Mouse (Mus musculus): ENCODE data around the gene Ankle1. TPM values are rescaled to one million over a fixed set of nuclear protein-coding genes. Genes with fewer than 3 reads are reported as not detected.
"Not testable (repeated sequence)": the region's sequence is repeated elsewhere in the genome, so short reads cannot be mapped to it uniquely, and the experiment has no call there.

Gene Ankle1
- polyA plus RNA-seq, 1 experiment, result 1.8 TPM

DNA sequence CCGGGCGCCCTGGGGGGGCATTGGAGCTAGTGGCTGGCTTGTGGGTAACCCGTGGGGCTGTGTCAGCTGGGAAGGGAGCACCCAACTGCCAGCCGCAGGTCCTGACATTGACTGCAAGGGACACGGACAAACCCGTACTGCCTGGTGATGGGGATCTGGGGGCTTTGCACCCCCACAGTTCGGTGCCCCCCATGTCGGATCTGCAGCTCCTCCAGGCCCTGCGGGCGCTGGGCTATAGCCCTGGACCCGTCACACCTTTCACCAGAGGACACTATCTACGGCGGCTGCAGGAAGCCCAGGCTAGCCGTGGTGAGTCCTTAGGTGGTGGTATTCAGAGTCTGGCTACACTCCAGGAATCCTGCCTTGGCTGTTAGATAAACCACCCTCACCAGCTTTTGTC is 1.6 kb downstream of the Ankle1 start:
- no peak for DNase-seq (ENCODE audit: low read depth)

DNA sequence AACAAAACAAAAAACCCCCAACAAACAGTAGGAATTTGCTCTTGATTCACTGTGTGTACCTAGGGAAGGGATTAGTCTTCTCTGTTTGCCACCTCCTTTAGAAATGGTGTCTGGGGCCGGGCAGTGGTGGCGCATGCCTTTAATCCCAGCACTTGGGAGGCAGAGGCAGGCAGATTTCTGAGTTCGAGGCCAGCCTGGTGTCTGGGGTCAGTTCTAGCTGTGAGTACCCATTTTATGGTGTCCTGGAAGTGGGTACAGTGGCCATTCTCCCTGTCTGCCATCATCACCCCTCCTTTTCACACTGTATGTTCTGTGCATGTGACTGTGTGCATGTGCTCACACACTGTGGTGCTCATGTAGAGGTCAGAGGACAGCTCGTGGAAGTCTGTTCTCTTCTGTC is 2.4 kb downstream of the Ankle1 start:
- DNase-seq (ENCODE audit: low read depth), result no peak

DNA sequence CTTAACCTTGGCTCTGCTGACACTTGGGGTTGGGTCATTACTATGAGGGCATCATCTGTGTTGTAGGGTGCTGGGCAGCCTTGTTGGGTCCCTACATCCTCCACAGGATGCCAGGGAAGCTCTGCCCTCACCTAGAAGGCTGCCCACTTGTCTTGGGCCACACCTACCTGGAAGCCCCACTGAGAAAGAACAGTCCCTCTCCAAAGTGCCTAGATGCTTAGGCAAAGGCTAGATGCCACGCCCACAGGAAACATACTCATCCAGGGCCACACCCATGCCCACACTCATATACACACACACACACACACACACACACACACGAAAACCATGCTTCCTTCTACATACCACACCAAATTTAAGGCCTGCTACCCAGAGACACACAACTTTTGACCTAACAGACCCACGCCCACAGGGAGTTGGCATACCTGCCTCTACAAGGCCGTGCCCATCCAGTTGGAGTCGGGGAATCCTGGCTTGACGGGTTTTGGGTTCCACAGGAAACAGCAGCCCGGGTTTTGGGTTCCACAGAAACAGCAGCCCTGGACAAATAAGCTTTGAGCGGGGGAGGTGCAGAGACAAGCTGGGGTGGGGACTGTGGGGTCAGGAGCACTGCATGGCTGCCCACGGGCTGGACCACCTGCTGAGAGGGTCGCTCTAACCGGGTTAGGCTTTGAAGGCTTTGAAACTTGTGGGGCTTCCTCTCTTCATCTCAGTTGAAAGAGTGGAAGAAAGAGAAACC is 5.9 kb downstream of the Ankle1 start:
- no peak for DNase-seq (ENCODE audit: low read depth)

DNA sequence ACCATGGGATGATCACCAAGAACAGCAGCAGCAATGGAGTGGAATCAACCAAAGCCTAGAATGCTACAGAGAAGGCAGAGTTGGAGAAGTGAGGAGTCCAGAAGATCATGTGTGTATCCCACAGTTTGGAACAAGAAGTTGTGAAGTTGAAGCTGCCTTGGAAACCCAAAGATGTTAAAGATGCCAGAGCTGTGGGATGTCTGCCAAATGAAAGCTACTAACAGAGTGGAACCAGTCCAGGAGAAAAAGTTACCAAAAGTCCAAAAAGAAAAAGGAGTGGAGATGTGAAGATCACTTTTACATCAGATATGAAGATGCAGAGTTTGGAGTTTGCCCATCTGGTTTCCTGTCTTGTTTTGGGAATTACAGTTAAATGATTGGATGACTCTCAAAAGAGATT is 16.3 kb downstream of the Ankle1 start:
- DNase-seq (ENCODE audit: low read depth), result no peak

- DNase-seq (ENCODE audit: low read depth), result not testable (repeated sequence)
Measured at GRCm38 (mm10) chr8:71432935-71433334, 27.1 kb downstream of the Ankle1 start.

- DNase-seq (ENCODE audit: low read depth), result no peak
Measured at GRCm38 (mm10) chr8:71437041-71437440, 31.2 kb downstream of the Ankle1 start.

DNA sequence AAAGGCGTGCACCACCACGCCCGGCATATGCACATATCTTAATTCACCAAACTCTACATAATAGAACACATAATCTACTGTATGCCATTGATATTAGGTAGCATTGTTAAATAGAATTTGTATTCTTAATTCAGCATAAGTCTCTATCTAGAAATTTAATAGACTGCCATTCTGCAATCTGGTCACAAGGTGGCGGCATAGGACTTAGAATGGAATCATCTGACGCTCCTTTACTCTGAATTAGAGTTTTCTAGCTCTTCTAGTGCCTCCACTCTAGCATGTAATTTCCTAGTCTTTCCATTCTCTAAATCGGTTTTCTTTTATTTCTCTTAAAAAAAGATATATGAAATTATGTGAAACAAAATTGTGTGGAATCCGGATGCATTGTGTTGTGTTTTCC is 35.6 kb downstream of the Ankle1 start:
- DNase-seq (ENCODE audit: low read depth), result no peak

DNA sequence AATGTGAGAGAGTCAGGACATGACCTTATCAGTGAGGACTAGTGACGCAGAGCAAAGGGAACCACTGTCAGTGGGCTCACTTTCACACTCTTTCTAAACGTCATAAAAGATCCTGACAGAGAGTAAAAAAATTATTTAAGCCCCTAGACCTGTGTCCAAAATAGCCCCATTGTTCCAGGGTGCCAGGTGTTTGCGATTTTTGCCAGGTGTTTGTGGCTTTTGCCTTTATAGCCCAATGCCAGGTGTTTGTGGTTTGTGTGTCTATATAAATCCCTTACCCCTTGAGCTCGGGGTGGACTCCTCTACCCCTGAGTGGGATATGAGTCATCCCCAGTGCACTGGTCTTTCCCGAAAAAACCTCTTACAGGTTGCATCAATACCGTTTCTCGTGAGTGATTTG is 39.3 kb downstream of the Ankle1 start:
- no peak for DNase-seq (ENCODE audit: low read depth)

- no peak for DNase-seq (ENCODE audit: low read depth)
Measured at GRCm38 (mm10) chr8:71451337-71451736, 45.5 kb downstream of the Ankle1 start.

DNA sequence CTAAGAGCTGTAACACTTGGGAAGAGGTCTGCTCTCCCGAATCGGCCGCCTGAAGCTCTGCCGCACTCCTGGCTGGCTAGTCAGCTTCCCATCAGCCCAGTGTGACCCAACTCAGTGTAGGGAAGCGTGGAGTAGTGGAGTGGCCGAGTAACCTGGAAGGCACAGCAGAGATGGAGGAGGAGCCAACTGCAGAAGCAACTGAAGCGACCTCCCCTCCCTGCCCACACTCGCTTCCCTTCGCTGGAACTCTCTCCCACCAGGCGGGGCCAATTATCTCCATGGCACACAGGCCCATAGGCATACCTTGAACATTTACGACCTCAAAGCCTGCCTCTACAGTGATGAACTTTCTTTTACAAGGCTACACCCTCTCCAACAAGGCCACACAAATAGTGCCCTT is 46.0 kb downstream of the Ankle1 start:
- DNase-seq (ENCODE audit: low read depth), result no peak

DNA sequence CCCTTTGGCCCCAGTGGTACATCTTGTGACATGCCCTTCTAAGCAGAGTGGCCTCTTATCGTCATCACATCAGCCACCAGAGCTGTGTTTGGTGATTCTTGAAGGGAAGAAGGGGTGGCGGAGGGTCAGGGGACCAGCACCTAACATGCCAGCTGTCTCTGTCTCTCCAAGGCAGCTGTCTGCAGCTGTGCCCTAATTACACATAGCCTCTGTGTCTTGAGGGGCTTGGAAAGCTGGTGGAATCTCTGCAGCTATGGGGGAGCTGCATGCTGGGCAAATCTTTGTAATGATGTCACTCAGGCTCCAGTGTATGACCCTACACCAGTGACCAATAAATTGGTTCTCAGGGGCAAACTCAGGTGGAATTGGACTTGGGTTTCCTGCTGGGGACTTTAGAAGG is 46.9 kb downstream of the Ankle1 start:
- DNase-seq (ENCODE audit: low read depth), result no peak

DNA sequence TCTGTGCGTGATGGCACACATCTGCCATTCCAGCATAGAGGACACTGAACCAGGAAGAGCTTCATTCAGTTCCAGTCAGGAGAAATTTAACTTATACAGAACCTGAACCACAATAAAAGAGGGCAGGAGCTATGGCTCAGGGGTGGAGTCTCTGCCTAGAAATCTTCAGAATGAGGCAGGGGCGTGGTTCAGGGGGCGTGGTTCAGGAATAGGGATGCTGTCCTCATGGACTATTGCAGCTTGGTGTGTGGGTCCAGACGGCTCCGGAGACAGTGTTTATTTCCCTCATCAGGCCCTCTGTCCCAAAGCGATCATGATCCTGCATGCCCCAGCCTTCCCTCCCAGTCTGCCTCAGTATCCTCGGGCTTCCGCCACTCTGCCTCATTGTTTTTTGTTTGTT is 48.9 kb downstream of the Ankle1 start:
- DNase-seq (ENCODE audit: low read depth), result no peak

GRCm38 (mm10) chr8:71456906-71457305 is 51.1 kb downstream of the Ankle1 start:
- DNase-seq (ENCODE audit: low read depth), result no peak

DNA sequence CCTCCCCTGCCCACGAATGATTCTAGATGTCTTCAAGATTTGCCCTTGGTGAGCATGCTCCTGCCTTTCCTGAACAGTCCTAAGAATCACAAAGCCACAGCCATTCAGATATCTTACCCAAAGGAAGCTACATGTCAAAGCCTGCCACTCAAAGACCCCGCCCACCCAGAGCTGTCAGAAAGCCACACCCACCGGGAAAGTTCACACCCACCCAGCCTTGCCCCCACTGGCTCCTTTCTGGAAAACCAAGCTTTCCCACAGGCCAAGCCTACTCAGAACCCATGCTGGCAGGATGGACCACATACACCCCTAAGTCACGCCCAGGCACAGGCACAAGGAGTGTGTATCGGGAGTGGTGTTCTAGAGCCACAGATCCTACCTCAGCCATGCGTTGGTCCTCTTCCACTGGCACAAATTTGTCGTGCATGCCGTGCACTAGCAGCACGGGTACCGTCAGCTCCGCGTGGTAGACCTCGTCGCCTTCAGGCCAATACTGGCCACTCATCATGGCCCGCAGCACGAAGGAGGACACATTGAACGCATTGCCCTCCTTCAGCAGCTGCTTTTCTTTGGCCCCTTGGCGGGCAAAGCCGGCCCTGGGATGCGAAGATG is 52.0 kb downstream of the Ankle1 start:
- no peak for DNase-seq (ENCODE audit: low read depth)

Other genes with a start within 250 kb of the Ankle1 start
- gene Myo9b, start 133.3 kb upstream of the Ankle1 start, polyA plus RNA-seq (2012; rRNA removed), result 17.7 and 20.8 TPM in 2 replicates
- 2.8 and 3.6 TPM in 2 replicates for gene Haus8, start 133.1 kb upstream of the Ankle1 start, polyA plus RNA-seq (2012; rRNA removed)
- gene Use1, start 39.2 kb upstream of the Ankle1 start, polyA plus RNA-seq (2012; rRNA removed), result 157 and 172 TPM in 2 replicates
- gene Ocel1, start 34.7 kb upstream of the Ankle1 start, polyA plus RNA-seq (2012; rRNA removed), result 10.2 and 13.0 TPM in 2 replicates
- gene Nr2f6, start 24.1 kb upstream of the Ankle1 start, polyA plus RNA-seq (2012; rRNA removed), result 133 and 165 TPM in 2 replicates
- 40.6 and 59.8 TPM in 2 replicates for gene Ushbp1, start 10.2 kb upstream of the Ankle1 start, polyA plus RNA-seq (2012; rRNA removed)
- gene Babam1, start 9.1 kb upstream of the Ankle1 start, polyA plus RNA-seq (2012; rRNA removed), result 107 and 126 TPM in 2 replicates
- gene Abhd8, start 57.6 kb downstream of the Ankle1 start, polyA plus RNA-seq (2012; rRNA removed), result 24.1 and 29.2 TPM in 2 replicates
- gene Mrpl34, start 58.9 kb downstream of the Ankle1 start, polyA plus RNA-seq (2012; rRNA removed), result 49.9 and 63.7 TPM in 2 replicates
- 95.7 and 103 TPM in 2 replicates for gene Dda1, start 63.2 kb downstream of the Ankle1 start, polyA plus RNA-seq (2012; rRNA removed)
- 18.3 and 18.9 TPM in 2 replicates for gene Ano8, start 80.0 kb downstream of the Ankle1 start, polyA plus RNA-seq (2012; rRNA removed)
- gene Gtpbp3, start 82.1 kb downstream of the Ankle1 start, polyA plus RNA-seq (2012; rRNA removed), result 19.0 and 21.4 TPM in 2 replicates
- 91.9 and 104 TPM in 2 replicates for gene Plvap, start 105.7 kb downstream of the Ankle1 start, polyA plus RNA-seq (2012; rRNA removed)
- 0.07 TPM in 1 of 2 replicates, not detected in the other for gene Ccdc194, start 119.7 kb downstream of the Ankle1 start, polyA plus RNA-seq (2012; rRNA removed)
- 123 and 139 TPM in 2 replicates for gene Bst2, start 131.4 kb downstream of the Ankle1 start, polyA plus RNA-seq (2012; rRNA removed)
- 144 and 146 TPM in 2 replicates for gene Mvb12a, start 136.9 kb downstream of the Ankle1 start, polyA plus RNA-seq (2012; rRNA removed)
- gene Tmem221, start 152.9 kb downstream of the Ankle1 start, polyA plus RNA-seq (2012; rRNA removed), result 3.4 and 4.1 TPM in 2 replicates
- gene Nxnl1, start 160.6 kb downstream of the Ankle1 start, polyA plus RNA-seq (2012; rRNA removed), result 0.41 and 0.53 TPM in 2 replicates
- gene Slc27a1, start 162.9 kb downstream of the Ankle1 start, polyA plus RNA-seq (2012; rRNA removed), result 227 and 307 TPM in 2 replicates
- gene Pgls, start 186.2 kb downstream of the Ankle1 start, polyA plus RNA-seq (2012; rRNA removed), result 111 and 134 TPM in 2 replicates
- gene Fam129c, start 191.6 kb downstream of the Ankle1 start, polyA plus RNA-seq (2012; rRNA removed), result 2.1 and 2.2 TPM in 2 replicates
- 140 and 155 TPM in 2 replicates for gene Colgalt1, start 205.0 kb downstream of the Ankle1 start, polyA plus RNA-seq (2012; rRNA removed)